Mouse (Mus musculus): ENCODE results near the gene Cyb5r3. TPM values are rescaled to one million over a fixed set of nuclear protein-coding genes. Genes with fewer than 3 reads are reported as not detected.

Gene Cyb5r3
- polyA plus RNA-seq, 1 experiment from 2014 or later = 175 TPM

DNA sequence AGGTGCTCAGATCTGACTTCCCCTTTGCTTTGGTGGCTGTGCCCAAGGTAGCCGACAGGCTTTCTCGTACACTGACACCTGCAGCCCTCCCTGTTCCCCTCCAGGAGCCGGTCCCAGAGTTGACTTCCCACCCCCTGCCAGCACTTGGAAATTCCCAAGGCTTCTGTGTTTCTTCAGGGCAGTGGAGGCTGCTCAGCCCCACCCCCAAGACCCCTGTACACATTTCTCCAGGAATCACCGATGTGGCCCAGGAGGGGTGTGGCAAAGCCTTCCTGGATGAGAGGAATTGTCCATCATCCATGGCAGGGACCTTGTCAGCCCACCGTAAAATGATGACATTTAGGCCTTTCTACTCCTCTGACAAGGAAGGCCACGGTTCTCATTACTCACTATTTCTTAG, 61.1 kb downstream of the Cyb5r3 start:
- Histone ChIP-seq H3K4me3 (ENCODE audit: low read length) (no peak overlapping the region), H3K27ac (ENCODE audit: low read depth, low read length) (no peak overlapping the region), H3K4me2 (replicated peaks; ENCODE audit: low read depth, low read length) (no peak overlapping the region), H3K9me3 (ENCODE audit: control insufficient read depth, low read length) (no peaks in the 10 kb centered on the region), H3K9ac (ENCODE audit: low read depth, low read length) (no peak overlapping the region), H3K4me1 (ENCODE audit: control insufficient read depth, insufficient read depth, low read length) (0 out of 2 replicates have a peak, but pooled peaks cover 5% of the 10 kb centered on the region), H3K36me3 (ENCODE audit: control insufficient read depth, insufficient read depth, low read length) (peaks cover 7% of the 10 kb centered on the region), H3K27me3 (ENCODE audit: control insufficient read depth, insufficient read depth, low read length) (no peaks in the 10 kb centered on the region)
- no peak for ATAC-seq (ENCODE audit: low FRiP score, low TSS enrichment)
- 66% methylated on average over 6 of the region's 6 CpGs for WGBS

DNA sequence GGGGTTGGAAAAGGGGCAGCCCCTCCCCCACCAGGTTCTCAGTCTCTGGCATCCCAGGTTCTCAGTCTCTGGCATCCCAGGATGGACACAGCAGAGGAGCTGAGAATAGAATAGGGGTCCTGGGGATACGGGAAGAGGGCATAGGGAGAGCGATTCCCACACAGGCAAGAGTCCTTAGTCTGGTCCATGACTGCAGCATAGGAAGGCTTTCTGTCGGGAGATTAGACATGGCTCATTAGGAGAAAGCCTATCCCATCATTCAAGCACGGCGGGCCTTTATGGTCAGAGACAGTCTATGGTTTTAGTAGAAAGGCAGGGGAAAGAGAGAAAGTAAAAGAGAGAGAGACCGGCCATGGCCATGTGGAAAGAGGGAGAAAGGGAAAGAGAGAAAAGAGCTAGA, 64.6 kb downstream of the Cyb5r3 start:
- H3K4me2 ChIP-seq (replicated peaks; ENCODE audit: low read depth, low read length) = no peak overlapping the region
- H3K9ac ChIP-seq (ENCODE audit: low read depth, low read length) = no peak overlapping the region
- H3K36me3 ChIP-seq (ENCODE audit: control insufficient read depth, insufficient read depth, low read length) = no peaks in the 10 kb centered on the region
- no peaks in the 10 kb centered on the region for H3K27me3 ChIP-seq (ENCODE audit: control insufficient read depth, insufficient read depth, low read length)
- ATAC-seq (ENCODE audit: low FRiP score, low TSS enrichment) = no peak
- no peaks in the 10 kb centered on the region for H3K9me3 ChIP-seq (ENCODE audit: control insufficient read depth, low read length)
- H3K4me1 ChIP-seq (ENCODE audit: control insufficient read depth, insufficient read depth, low read length) = 0 out of 2 replicates have a peak, but pooled peaks cover 2% of the 10 kb centered on the region
- H3K27ac ChIP-seq (ENCODE audit: low read depth, low read length) = no peak overlapping the region
- no peak overlapping the region for H3K4me3 ChIP-seq (ENCODE audit: low read length)
- 43% methylated on average over 6 of the region's 6 CpGs for WGBS

DNA sequence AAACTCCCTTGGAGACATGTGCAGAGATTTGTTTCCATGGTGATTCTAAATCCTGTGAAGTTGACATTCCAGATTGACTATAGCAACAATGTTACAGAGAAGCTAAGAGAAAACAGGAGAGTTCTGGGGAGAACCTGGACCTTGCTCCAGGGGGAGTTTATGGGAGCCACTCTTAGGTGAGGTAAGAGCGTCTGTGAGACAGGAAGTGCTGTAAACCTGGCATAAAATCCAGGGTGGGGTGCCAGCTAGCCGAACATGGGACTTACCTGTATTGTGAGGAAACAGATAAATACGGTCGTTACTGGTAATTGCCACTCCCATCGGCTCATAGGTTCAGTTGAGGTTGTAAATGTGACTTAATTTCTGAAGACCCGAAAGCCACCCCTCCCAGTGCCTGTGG, 66.0 kb downstream of the Cyb5r3 start:
- WGBS = 55% methylated on average over 6 of the region's 6 CpGs
- Histone ChIP-seq H3K27me3 (ENCODE audit: control insufficient read depth, insufficient read depth, low read length) (no peaks in the 10 kb centered on the region), H3K27ac (ENCODE audit: low read depth, low read length) (no peak overlapping the region), H3K9me3 (ENCODE audit: control insufficient read depth, low read length) (no peaks in the 10 kb centered on the region), H3K9ac (ENCODE audit: low read depth, low read length) (no peak overlapping the region), H3K4me1 (ENCODE audit: control insufficient read depth, insufficient read depth, low read length) (no peaks in the 10 kb centered on the region), H3K4me3 (ENCODE audit: low read length) (no peak overlapping the region), H3K4me2 (replicated peaks; ENCODE audit: low read depth, low read length) (no peak overlapping the region), H3K36me3 (ENCODE audit: control insufficient read depth, insufficient read depth, low read length) (no peaks in the 10 kb centered on the region)
- no peak for ATAC-seq (ENCODE audit: low FRiP score, low TSS enrichment)

Other genes starting within 250 kb of the Cyb5r3 start
- 7.1 and 11.6 TPM in 2 replicates for gene Tcf20, start 184.7 kb downstream of the Cyb5r3 start, polyA plus RNA-seq (2014; fragmentation: Nextera tagmentation; extraction: Ambion mirVana)
- gene Nfam1, start 139.3 kb downstream of the Cyb5r3 start, polyA plus RNA-seq (2014; fragmentation: Nextera tagmentation; extraction: Ambion mirVana) = 2.0 and 3.4 TPM in 2 replicates
- gene Serhl, start 83.1 kb downstream of the Cyb5r3 start, polyA plus RNA-seq (2014; fragmentation: Nextera tagmentation; extraction: Ambion mirVana) = 52.7 and 54.5 TPM in 2 replicates
- gene Rrp7a, start 49.8 kb downstream of the Cyb5r3 start, polyA plus RNA-seq (2014; fragmentation: Nextera tagmentation; extraction: Ambion mirVana) = 50.2 and 50.4 TPM in 2 replicates
- 117 and 173 TPM in 2 replicates for gene Poldip3, start 23.2 kb downstream of the Cyb5r3 start, polyA plus RNA-seq (2014; fragmentation: Nextera tagmentation; extraction: Ambion mirVana)
- gene A4galt, start 79.2 kb upstream of the Cyb5r3 start, polyA plus RNA-seq (2014; fragmentation: Nextera tagmentation; extraction: Ambion mirVana) = 14.8 and 19.9 TPM in 2 replicates
- gene Arfgap3, start 177.7 kb upstream of the Cyb5r3 start, polyA plus RNA-seq (2014; fragmentation: Nextera tagmentation; extraction: Ambion mirVana) = 25.7 and 33.3 TPM in 2 replicates